Mouse (Mus musculus): Measurements from ENCODE around the gene Cox20.
"Not testable (repeated sequence)": the region's sequence is repeated elsewhere in the genome, so short reads cannot be mapped to it uniquely, and the experiment has no call there.

Gene Cox20

GRCm38 (mm10) chr1:178318389-178319184 is at the start of gene Cox20:
Gene Cox20 (plus strand): TSS chr1:178319130.
- DNase-seq (ENCODE audit: low read depth, low spot score) = peak; percentile 95

- no peak for DNase-seq (ENCODE audit: low read depth, low spot score)
Measured at GRCm38 (mm10) chr1:178270635-178271034, 48.3 kb upstream of the Cox20 start.

GRCm38 (mm10) chr1:178275174-178275730 is 43.7 kb upstream of the Cox20 start:
- peak; percentile 40 for DNase-seq (ENCODE audit: low read depth, low spot score)

GRCm38 (mm10) chr1:178275738-178276053 is 43.2 kb upstream of the Cox20 start:
- DNase-seq (ENCODE audit: low read depth, low spot score) = peak; percentile 6

- DNase-seq (ENCODE audit: low read depth, low spot score) = peak; percentile 31
Measured at GRCm38 (mm10) chr1:178276054-178276911, 42.6 kb upstream of the Cox20 start.

GRCm38 (mm10) chr1:178283314-178283713 is 35.6 kb upstream of the Cox20 start:
- DNase-seq (ENCODE audit: low read depth, low spot score) = not testable (repeated sequence)

- no peak for DNase-seq (ENCODE audit: low read depth, low spot score)
Measured at GRCm38 (mm10) chr1:178283946-178284720, 34.8 kb upstream of the Cox20 start.

- no peak for DNase-seq (ENCODE audit: low read depth, low spot score)
Measured at GRCm38 (mm10) chr1:178287601-178288176, 31.2 kb upstream of the Cox20 start.

- DNase-seq (ENCODE audit: low read depth, low spot score) = no peak
Measured at GRCm38 (mm10) chr1:178291716-178292115, 27.2 kb upstream of the Cox20 start.

GRCm38 (mm10) chr1:178294051-178294450 is 24.9 kb upstream of the Cox20 start:
- peak; percentile 44 for DNase-seq (ENCODE audit: low read depth, low spot score)

GRCm38 (mm10) chr1:178301261-178301660 is 17.7 kb upstream of the Cox20 start:
- not testable (repeated sequence) for DNase-seq (ENCODE audit: low read depth, low spot score)

- no peak for DNase-seq (ENCODE audit: low read depth, low spot score)
Measured at GRCm38 (mm10) chr1:178303425-178303824, 15.5 kb upstream of the Cox20 start.

- no peak for DNase-seq (ENCODE audit: low read depth, low spot score)
Measured at GRCm38 (mm10) chr1:178309487-178309886, 9.4 kb upstream of the Cox20 start.

- DNase-seq (ENCODE audit: low read depth, low spot score) = no peak
Measured at GRCm38 (mm10) chr1:178310128-178310527, 8.8 kb upstream of the Cox20 start.

- DNase-seq (ENCODE audit: low read depth, low spot score) = no peak
Measured at GRCm38 (mm10) chr1:178313039-178313597, 5.8 kb upstream of the Cox20 start.

- DNase-seq (ENCODE audit: low read depth, low spot score) = no peak
Measured at GRCm38 (mm10) chr1:178314236-178314635, 4.7 kb upstream of the Cox20 start.

- no peak for DNase-seq (ENCODE audit: low read depth, low spot score)
Measured at GRCm38 (mm10) chr1:178317275-178318001, 1.5 kb upstream of the Cox20 start.

GRCm38 (mm10) chr1:178318002-178318388 is 935 bp upstream of the Cox20 start:
- peak; percentile 89 for DNase-seq (ENCODE audit: low read depth, low spot score)

- DNase-seq (ENCODE audit: low read depth, low spot score) = no peak
Measured at GRCm38 (mm10) chr1:178319295-178320037, 536 bp downstream of the Cox20 start.
